Mouse (Mus musculus): Measurements from ENCODE around the gene Prpf8. TPM values are rescaled to one million over a fixed set of nuclear protein-coding genes. Genes with fewer than 3 reads are reported as not detected.

The Prpf8 gene
- total and polyA plus RNA-seq, 3 experiments: 187 to 345 (median 246) TPM

GRCm38 (mm10) chr11:75536255-75537024, 49.8 kb downstream of the Prpf8 start:
- no peak overlapping the region for H3K4me2 ChIP-seq (ENCODE audit: insufficient read depth, low read depth, poor library complexity, severe bottlenecking)
- H3K27me3 ChIP-seq (replicated peaks): no peaks in the 10 kb centered on the region
- no peak for TF ChIP-seq HCFC1 (IDR thresholded peaks at IDR 0.05; ENCODE audit: low read depth, low read length)
- no peak for TF ChIP-seq RAD21 (IDR thresholded peaks at IDR 0.05; ENCODE audit: low read depth, low read length)
- TF ChIP-seq EP300 (IDR thresholded peaks at IDR 0.05; ENCODE audit: low read length): no peak
- TF ChIP-seq CHD2 (IDR thresholded peaks at IDR 0.05; ENCODE audit: low read length): no peak
- TF ChIP-seq ZC3H11A (IDR thresholded peaks at IDR 0.05; ENCODE audit: low read depth, low read length): no peak
- no peak for TF ChIP-seq BHLHE40 (IDR thresholded peaks at IDR 0.05; ENCODE audit: low read depth, low read length)
- TF ChIP-seq TCF12 (IDR thresholded peaks at IDR 0.05; ENCODE audit: low read depth, low read length): no peak
- no peak for TF ChIP-seq SMC3 (IDR thresholded peaks at IDR 0.05; ENCODE audit: low read depth, low read length)
- TF ChIP-seq CTCF (conservative IDR thresholded peaks at IDR 0.05 in 1 of 2, IDR thresholded peaks at IDR 0.05 in 1 of 2; ENCODE audit: low read depth in 2 of 2, low read length in 2 of 2): no peak
- no peak for TF ChIP-seq POLR2AphosphoS2 (IDR thresholded peaks at IDR 0.05; ENCODE audit: low read depth, low read length)
- no peaks in the 10 kb centered on the region for H3K79me2 ChIP-seq (replicated peaks; ENCODE audit: control insufficient read depth, extremely low read depth, insufficient read depth, poor library complexity, severe bottlenecking)
- in situ Hi-C loops (cut with MboI; ENCODE audit: low pct_ligation_motif_present, low pct_unique_long_range_greater_than_20kb, low sequenced_read_pairs) (no loop called here), dilution Hi-C loops (cut with MboI; ENCODE audit: extremely low pct_ligation_motif_present, extremely low pct_unique_long_range_greater_than_20kb, low sequenced_read_pairs) (no loop called here)
- no peaks in the 10 kb centered on the region for H3K9me3 ChIP-seq (replicated peaks; ENCODE audit: low read length)
- no peak overlapping the region for H3K4me3 ChIP-seq (replicated peaks in 1 of 3; ENCODE audit: low read depth in 2 of 3, low read length in 2 of 3, poor library complexity in 1 of 3)
- DNase-seq (ENCODE audit: extremely low read depth): no peak
- H3K4me1 ChIP-seq (ENCODE audit: control insufficient read depth in 1 of 2, insufficient read depth in 2 of 2): peaks cover 13 to 73% of the 10 kb centered on the region in 2 experiments
- H3K36me3 ChIP-seq (replicated peaks in 1 of 2; ENCODE audit: control insufficient read depth in 1 of 2, insufficient read depth in 1 of 2, low read length in 1 of 2): peaks cover 0 to 18% of the 10 kb centered on the region in 2 experiments
- H3K9ac ChIP-seq (ENCODE audit: insufficient read depth, low read depth): no peak overlapping the region
- H3K27ac ChIP-seq (ENCODE audit: insufficient read depth, low read depth): no peak overlapping the region

DNA sequence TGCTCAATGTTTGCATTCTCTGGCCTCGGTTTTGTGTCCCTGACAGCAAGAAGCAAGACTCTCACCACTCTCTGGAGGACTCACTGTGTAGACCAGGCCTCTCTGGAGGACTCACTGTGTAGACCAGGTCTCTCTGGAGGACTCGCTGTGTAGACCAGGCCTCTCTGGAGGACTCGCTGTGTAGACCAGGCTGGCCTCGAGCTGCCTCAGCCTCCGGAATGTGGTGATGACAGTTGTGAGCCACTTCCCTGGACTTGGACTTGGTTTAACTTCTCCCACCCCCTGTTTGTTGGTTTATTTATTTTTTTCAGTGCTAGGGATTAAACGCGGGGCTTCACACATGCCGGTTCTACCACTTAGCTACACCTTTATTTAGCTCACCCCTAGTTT, 50.4 kb downstream of the Prpf8 start:
- peaks cover 13 to 79% of the 10 kb centered on the region in 2 experiments for H3K4me1 ChIP-seq (ENCODE audit: control insufficient read depth in 1 of 2, insufficient read depth in 2 of 2)
- peaks cover 0 to 22% of the 10 kb centered on the region in 2 experiments for H3K36me3 ChIP-seq (replicated peaks in 1 of 2; ENCODE audit: control insufficient read depth in 1 of 2, insufficient read depth in 1 of 2, low read length in 1 of 2)
- DNase-seq (ENCODE audit: extremely low read depth): no peak
- H3K9me3 ChIP-seq (replicated peaks; ENCODE audit: low read length): no peaks in the 10 kb centered on the region
- no peaks in the 10 kb centered on the region for H3K79me2 ChIP-seq (replicated peaks; ENCODE audit: control insufficient read depth, extremely low read depth, insufficient read depth, poor library complexity, severe bottlenecking)
- no peak overlapping the region for H3K27ac ChIP-seq (ENCODE audit: insufficient read depth, low read depth)
- H3K4me3 ChIP-seq (replicated peaks in 1 of 3; ENCODE audit: low read depth in 2 of 3, low read length in 2 of 3, poor library complexity in 1 of 3): no peak overlapping the region
- no peak overlapping the region for H3K4me2 ChIP-seq (ENCODE audit: insufficient read depth, low read depth, poor library complexity, severe bottlenecking)
- H3K27me3 ChIP-seq (replicated peaks): no peaks in the 10 kb centered on the region
- dilution Hi-C loops (cut with MboI; ENCODE audit: extremely low pct_ligation_motif_present, extremely low pct_unique_long_range_greater_than_20kb, low sequenced_read_pairs): no loop called here
- TF ChIP-seq RCOR1 (conservative IDR thresholded peaks at IDR 0.05; ENCODE audit: low read depth, low read length) (no peak), ZKSCAN1 (IDR thresholded peaks at IDR 0.05; ENCODE audit: borderline replicate concordance, low read depth, low read length) (no peak), MYC (IDR thresholded peaks at IDR 0.05; ENCODE audit: low read depth, low read length) (no peak), CHD2 (IDR thresholded peaks at IDR 0.05; ENCODE audit: low read length) (no peak), TBP (conservative IDR thresholded peaks at IDR 0.05; ENCODE audit: low read depth, low read length) (no peak), JUND (conservative IDR thresholded peaks at IDR 0.05; ENCODE audit: low read depth, low read length) (no peak)
- no peak overlapping the region for H3K9ac ChIP-seq (ENCODE audit: insufficient read depth, low read depth)
- in situ Hi-C loops (cut with MboI; ENCODE audit: low pct_ligation_motif_present, low pct_unique_long_range_greater_than_20kb, low sequenced_read_pairs): no loop called here

Data from CH12.LX (cell line).